Mouse (Mus musculus) heart, postnatal 0 days (tissue): ENCODE data around the gene Prkn.

Experiments used
- CTCF ChIP-seq: IDR thresholded peaks from 2 replicates; pipeline ENCODE4 v1.5.1; 2016; ENCODE audit warnings: antibody characterized with exemption, control low read depth, low read depth
- EP300 ChIP-seq: IDR thresholded peaks from 2 replicates; pipeline ENCODE4 v1.6.1; 2016; ENCODE audit warnings: antibody characterized with exemption, low read depth

GRCm38 (mm10) chr17:11972969-11973787 lies 1133.0 kb downstream of the Prkn start:
- no peak for TF ChIP-seq CTCF
- TF ChIP-seq EP300 = no peak
